Mouse (Mus musculus): ENCODE measurements at regions not wholly inside any gene's neighbourhood (a gene's known extent, or its start where the extent isn't known, plus 50 kb on each side); places are given as distances from the start of the nearest gene placed in this dataset.

- Histone ChIP-seq H3K27ac (ENCODE audit: insufficient read depth, low read depth) (no peak overlapping the region), H3K27me3 (replicated peaks) (no peaks in the 10 kb centered on the region), H3K79me2 (replicated peaks; ENCODE audit: control insufficient read depth, extremely low read depth, insufficient read depth, poor library complexity, severe bottlenecking) (no peaks in the 10 kb centered on the region), H3K9me3 (replicated peaks; ENCODE audit: low read length) (no peaks in the 10 kb centered on the region), H3K9ac (ENCODE audit: insufficient read depth, low read depth) (no peak overlapping the region), H3K4me3 (replicated peaks in 1 of 3; ENCODE audit: low read depth in 2 of 3, low read length in 2 of 3, poor library complexity in 1 of 3) (no peak overlapping the region), H3K36me3 (replicated peaks in 1 of 2; ENCODE audit: control insufficient read depth in 1 of 2, insufficient read depth in 1 of 2, low read length in 1 of 2) (no peaks in the 10 kb centered on the region), H3K4me2 (ENCODE audit: insufficient read depth, low read depth, poor library complexity, severe bottlenecking) (no peak overlapping the region), H3K4me1 (ENCODE audit: control insufficient read depth in 1 of 2, insufficient read depth in 2 of 2) (peaks cover 0 to 5% of the 10 kb centered on the region in 2 experiments; a peak in 1 of 4 replicates)
- DNase-seq (ENCODE audit: extremely low read depth) = no peak
- TF ChIP-seq JUND (conservative IDR thresholded peaks at IDR 0.05; ENCODE audit: low read depth, low read length) (no peak), CHD1 (IDR thresholded peaks at IDR 0.05; ENCODE audit: low read depth, low read length) (no peak), MYC (IDR thresholded peaks at IDR 0.05; ENCODE audit: low read depth, low read length) (no peak), MXI1 (IDR thresholded peaks at IDR 0.05; ENCODE audit: low read depth, low read length) (no peak), MAZ (IDR thresholded peaks at IDR 0.05; ENCODE audit: low read depth, low read length) (no peak), BHLHE40 (IDR thresholded peaks at IDR 0.05; ENCODE audit: low read depth, low read length) (no peak), TCF12 (IDR thresholded peaks at IDR 0.05; ENCODE audit: low read depth, low read length) (no peak), MEF2A (IDR thresholded peaks at IDR 0.05; ENCODE audit: borderline replicate concordance, low read depth, low read length) (no peak), ZMIZ1 (IDR thresholded peaks at IDR 0.05; ENCODE audit: low read depth, low read length) (no peak), USF1 (IDR thresholded peaks at IDR 0.05; ENCODE audit: low read depth, low read length) (no peak), UBTF (IDR thresholded peaks at IDR 0.05; ENCODE audit: low read depth, low read length) (no peak), USF2 (conservative IDR thresholded peaks at IDR 0.05; ENCODE audit: low read depth, low read length) (no peak), RAD21 (IDR thresholded peaks at IDR 0.05; ENCODE audit: low read depth, low read length) (no peak), CTCF (conservative IDR thresholded peaks at IDR 0.05 in 1 of 2, IDR thresholded peaks at IDR 0.05 in 1 of 2; ENCODE audit: low read depth in 2 of 2, low read length in 2 of 2) (no peak), POLR2AphosphoS2 (IDR thresholded peaks at IDR 0.05; ENCODE audit: low read depth, low read length) (no peak)
- dilution Hi-C loops (cut with MboI; ENCODE audit: extremely low pct_ligation_motif_present, extremely low pct_unique_long_range_greater_than_20kb, low sequenced_read_pairs) = no loop called here
- in situ Hi-C loops (cut with MboI; ENCODE audit: low pct_ligation_motif_present, low pct_unique_long_range_greater_than_20kb, low sequenced_read_pairs) = no loop called here
Observed at GRCm38 (mm10) chr10:122522631-122523030, 74.3 kb downstream of the Avpr1a start.

DNA sequence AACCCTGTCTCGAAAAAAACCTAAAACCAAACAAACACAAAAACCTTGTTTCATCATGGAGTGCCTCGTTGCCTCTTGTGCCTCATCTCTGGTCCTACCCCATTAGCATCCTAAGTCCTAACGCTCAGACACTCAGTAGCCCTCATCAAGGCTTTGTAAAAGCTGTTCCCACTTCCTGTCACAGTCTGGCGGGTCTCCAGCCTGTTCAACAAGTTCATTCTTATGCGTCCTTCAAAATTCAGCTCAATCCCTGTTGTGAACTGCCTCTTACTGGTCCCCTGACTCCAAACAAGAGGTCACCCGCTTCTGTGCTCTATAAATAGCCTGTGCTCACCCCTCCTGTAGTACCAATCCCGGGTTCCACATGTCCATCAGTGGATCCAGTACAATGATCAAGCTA is 77.1 kb downstream of the Avpr1a start:
- H3K4me2 ChIP-seq (ENCODE audit: insufficient read depth, low read depth, poor library complexity, severe bottlenecking) = no peak overlapping the region
- H3K9me3 ChIP-seq (replicated peaks; ENCODE audit: low read length) = no peaks in the 10 kb centered on the region
- no peak overlapping the region for H3K4me3 ChIP-seq (replicated peaks in 1 of 3; ENCODE audit: low read depth in 2 of 3, low read length in 2 of 3, poor library complexity in 1 of 3)
- no peak for DNase-seq (ENCODE audit: extremely low read depth)
- no peaks in the 10 kb centered on the region for H3K27me3 ChIP-seq (replicated peaks)
- no peak for TF ChIP-seq UBTF (IDR thresholded peaks at IDR 0.05; ENCODE audit: low read depth, low read length)
- no peak for TF ChIP-seq ELF1 (IDR thresholded peaks at IDR 0.05; ENCODE audit: low read depth, low read length)
- TF ChIP-seq TCF12 (IDR thresholded peaks at IDR 0.05; ENCODE audit: low read depth, low read length) = no peak
- TF ChIP-seq BHLHE40 (IDR thresholded peaks at IDR 0.05; ENCODE audit: low read depth, low read length) = no peak
- no peak for TF ChIP-seq CTCF (conservative IDR thresholded peaks at IDR 0.05 in 1 of 2, IDR thresholded peaks at IDR 0.05 in 1 of 2; ENCODE audit: low read depth in 2 of 2, low read length in 2 of 2)
- no peak for TF ChIP-seq HCFC1 (IDR thresholded peaks at IDR 0.05; ENCODE audit: low read depth, low read length)
- TF ChIP-seq RCOR1 (conservative IDR thresholded peaks at IDR 0.05; ENCODE audit: low read depth, low read length) = no peak
- TF ChIP-seq KAT2A (IDR thresholded peaks at IDR 0.05; ENCODE audit: insufficient replicate concordance, low read length) = no peak
- TF ChIP-seq GABPA (IDR thresholded peaks at IDR 0.05; ENCODE audit: insufficient replicate concordance, low read depth, low read length) = no peak
- TF ChIP-seq POLR2A (IDR thresholded peaks at IDR 0.05; ENCODE audit: low read depth, low read length) = no peak
- TF ChIP-seq TBP (conservative IDR thresholded peaks at IDR 0.05; ENCODE audit: low read depth, low read length) = no peak
- in situ Hi-C loops (cut with MboI; ENCODE audit: low pct_ligation_motif_present, low pct_unique_long_range_greater_than_20kb, low sequenced_read_pairs) (loop anchor here (5.0 to 25.0 kb wide), 2 partner anchors 418 to 838 kb away; no protein-coding TSS in a partner anchor), dilution Hi-C loops (cut with MboI; ENCODE audit: extremely low pct_ligation_motif_present, extremely low pct_unique_long_range_greater_than_20kb, low sequenced_read_pairs) (no loop called here)
- H3K79me2 ChIP-seq (replicated peaks; ENCODE audit: control insufficient read depth, extremely low read depth, insufficient read depth, poor library complexity, severe bottlenecking) = no peaks in the 10 kb centered on the region
- no peaks in the 10 kb centered on the region for H3K36me3 ChIP-seq (replicated peaks in 1 of 2; ENCODE audit: control insufficient read depth in 1 of 2, insufficient read depth in 1 of 2, low read length in 1 of 2)
- H3K9ac ChIP-seq (ENCODE audit: insufficient read depth, low read depth) = no peak overlapping the region
- peaks cover 0 to 5% of the 10 kb centered on the region in 2 experiments; a peak in 1 of 4 replicates for H3K4me1 ChIP-seq (ENCODE audit: control insufficient read depth in 1 of 2, insufficient read depth in 2 of 2)
- H3K27ac ChIP-seq (ENCODE audit: insufficient read depth, low read depth) = no peak overlapping the region
